Mouse (Mus musculus) cerebellum, adult 2 months (tissue): ENCODE results near the gene Ift88. TPM values are rescaled to one million over a fixed set of nuclear protein-coding genes. Genes with fewer than 3 reads are reported as not detected.

ENCODE experiments used
- DNase-seq, 2 experiments: peaks; one replicate each; pipeline ENCODE4 v3.0.0; 2021
- H3K27ac ChIP-seq: fragments of 200-500 bp; 2 replicates; pipeline ENCODE4 v1.5.1; 2012; ENCODE audit warnings: low read length, control low read depth, inconsistent platforms; ENCODE audit not compliant: insufficient read depth
- H3K27me3 ChIP-seq: fragments of 200-500 bp; 2 replicates; pipeline ENCODE4 v1.6.1; 2012; ENCODE audit warnings: inconsistent platforms, mild to moderate bottlenecking, low read length, moderate library complexity; ENCODE audit not compliant: control insufficient read depth, insufficient read depth
- H3K4me1 ChIP-seq: fragments of 200-500 bp; 2 replicates; pipeline ENCODE4 v1.6.1; 2011; ENCODE audit warnings: low read length; ENCODE audit not compliant: control insufficient read depth, insufficient read depth
- H3K4me3 ChIP-seq: fragments of 200-500 bp; replicated peaks from 2 replicates; pipeline ENCODE3; 2011; ENCODE audit warnings: mild to moderate bottlenecking, low read depth, low read length, control low read depth; ENCODE audit not compliant: insufficient read depth
- CTCF ChIP-seq: fragments of 200-500 bp; IDR thresholded peaks from 2 replicates; pipeline ENCODE4 v1.5.1; 2011; ENCODE audit warnings: low read depth, mild to moderate bottlenecking, control low read depth, low read length, moderate library complexity, borderline replicate concordance; ENCODE audit not compliant: insufficient read depth
- POLR2A ChIP-seq: fragments of 200-500 bp; IDR thresholded peaks from 2 replicates; pipeline ENCODE4 v1.6.1; 2011; ENCODE audit warnings: low read length, control low read depth, borderline replicate concordance; ENCODE audit not compliant: insufficient read depth
- WGBS: fragments of 180-500 bp; shearing (Covaris S2); methylation state at CpG from one replicate; pipeline ENCODE4 v1.1.7; 2018; 5-methylcytosine and 5-hydroxymethylcytosine counted together
- polyA plus RNA-seq: library from polyadenylated mRNA; depleted of rRNA; stranded (reverse); fragments of >200 nt; gene quantifications from 2 replicates; pipeline ENCODE4 v1.2.3, GENCODE M21; 2012; rRNA removed

The Ift88 gene
- polyA plus RNA-seq, 1 experiment = 15.4 TPM

GRCm38 (mm10) chr14:57547062-57547461 is 123.2 kb downstream of the Ift88 start:
- TF ChIP-seq POLR2A (no peak), CTCF (no peak)
- WGBS = 96% methylated on average over 5 of the region's 5 CpGs
- Histone ChIP-seq H3K27me3 (no peaks in the 10 kb centered on the region), H3K4me3 (no peak overlapping the region), H3K4me1 (no peaks in the 10 kb centered on the region), H3K27ac (no peak overlapping the region)
- DNase-seq = no peak

- DNase-seq = peak in 1 of 2 experiments; percentile 37
- Histone ChIP-seq H3K4me1 (no peaks in the 10 kb centered on the region; the same call in 1 of the 2 replicates), H3K27ac (no peak overlapping the region), H3K27me3 (no peaks in the 10 kb centered on the region), H3K4me3 (no peak overlapping the region)
- TF ChIP-seq POLR2A (no peak), CTCF (no peak)
Measured at GRCm38 (mm10) chr14:57552945-57553344, 129.1 kb downstream of the Ift88 start.

- 91% methylated on average over 5 of the region's 5 CpGs for WGBS
- Histone ChIP-seq H3K4me1 (no peaks in the 10 kb centered on the region; the same call in 1 of the 2 replicates), H3K27me3 (no peaks in the 10 kb centered on the region), H3K4me3 (no peak overlapping the region), H3K27ac (no peak overlapping the region)
- TF ChIP-seq POLR2A = no peak
- TF ChIP-seq CTCF = no peak
- DNase-seq = no peak
Measured at GRCm38 (mm10) chr14:57554434-57554833, 130.6 kb downstream of the Ift88 start.

GRCm38 (mm10) chr14:57555471-57556070 is 131.7 kb downstream of the Ift88 start:
- WGBS = 17% methylated on average over 7 of the region's 7 CpGs
- TF ChIP-seq POLR2A (no peak), CTCF (no peak)
- Histone ChIP-seq H3K4me3 (no peak overlapping the region), H3K4me1 (no peaks in the 10 kb centered on the region; the same call in 1 of the 2 replicates), H3K27me3 (no peaks in the 10 kb centered on the region), H3K27ac (peak overlapping the region; percentile 33; the same call in 1 of the 2 replicates)
- peak; percentile 48 to 50 for DNase-seq

- H3K27ac ChIP-seq = no peak overlapping the region
- H3K4me1 ChIP-seq = no peaks in the 10 kb centered on the region; the same call in 1 of the 2 replicates
- WGBS = 92% methylated on average over 1 of the region's 1 CpGs
- H3K4me3 ChIP-seq = no peak overlapping the region
- no peaks in the 10 kb centered on the region for H3K27me3 ChIP-seq
- DNase-seq = no peak
- TF ChIP-seq POLR2A = no peak
Measured at GRCm38 (mm10) chr14:57556922-57557321, 133.1 kb downstream of the Ift88 start.

GRCm38 (mm10) chr14:57565626-57566025 is 141.8 kb downstream of the Ift88 start:
- no peak overlapping the region for H3K4me3 ChIP-seq
- peaks cover 12% of the 10 kb centered on the region for H3K4me1 ChIP-seq
- peak; percentile 39 to 58 for DNase-seq
- no peak for TF ChIP-seq POLR2A
- TF ChIP-seq CTCF = no peak
- 31% methylated on average over 6 of the region's 6 CpGs for WGBS
- 0 out of 2 replicates have a peak overlapping the region, but pooled peaks have one; percentile 2 for H3K27ac ChIP-seq
- no peaks in the 10 kb centered on the region for H3K27me3 ChIP-seq

Other genes with a start within 250 kb of the Ift88 start
- 21.0 and 26.0 TPM in 2 replicates for gene Cryl1, start 25.5 kb upstream of the Ift88 start, polyA plus RNA-seq
- gene Il17d, start 100.7 kb downstream of the Ift88 start, polyA plus RNA-seq = 20.6 and 21.8 TPM in 2 replicates
- 52.5 and 52.9 TPM in 2 replicates for gene Eef1akmt1, start 147.6 kb downstream of the Ift88 start, polyA plus RNA-seq
- gene Xpo4, start 241.4 kb downstream of the Ift88 start, polyA plus RNA-seq = 9.1 and 10.6 TPM in 2 replicates